Mouse (Mus musculus): ENCODE data around the gene Dclk3.

- TF ChIP-seq POLR2A (IDR thresholded peaks at IDR 0.05; ENCODE audit: control insufficient read depth, low read depth, low read length) (no peak), CTCF (IDR thresholded peaks at IDR 0.05; ENCODE audit: control insufficient read depth, insufficient read depth, insufficient replicate concordance, low read depth, low read length) (no peak)
Observed at GRCm38 (mm10) chr9:111493490-111493889, 54.6 kb downstream of the Dclk3 start.
